Mouse (Mus musculus): ENCODE measurements around the gene Stag1.
"Not testable (repeated sequence)": the region's sequence is repeated elsewhere in the genome, so short reads cannot be mapped to it uniquely, and the experiment has no call there.

Gene Stag1

GRCm38 (mm10) chr9:100679036-100679435 is 81.4 kb downstream of the Stag1 start:
- DNase-seq (ENCODE audit: extremely low spot score, low read depth, low spot score), result no peak

DNA sequence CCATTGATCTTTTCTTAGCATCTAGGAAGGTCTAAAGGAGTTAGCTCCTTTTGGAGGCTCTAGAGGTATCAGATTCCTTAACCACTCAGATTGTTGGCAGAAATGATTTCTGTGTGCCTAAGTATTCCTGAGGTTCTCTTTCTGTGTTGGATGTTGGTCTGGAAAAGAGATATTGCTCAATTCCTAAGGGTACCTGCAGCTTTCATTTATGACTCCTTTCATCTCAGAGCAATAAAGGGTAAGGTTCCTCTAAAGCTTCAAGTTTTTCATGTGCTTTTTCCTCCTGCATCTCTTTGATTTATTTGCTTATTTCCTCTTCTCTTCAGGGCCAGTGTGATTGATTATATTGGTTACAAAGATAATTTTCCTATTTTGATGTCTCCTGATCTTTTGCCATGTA is 84.7 kb downstream of the Stag1 start:
- no peak for DNase-seq (ENCODE audit: extremely low spot score, low read depth, low spot score)

- no peak for DNase-seq (ENCODE audit: extremely low spot score, low read depth, low spot score)
Measured at GRCm38 (mm10) chr9:100685769-100686487, 88.3 kb downstream of the Stag1 start.

GRCm38 (mm10) chr9:100689765-100690316 is 92.2 kb downstream of the Stag1 start:
- no peak for DNase-seq (ENCODE audit: extremely low spot score, low read depth, low spot score)

GRCm38 (mm10) chr9:100692239-100692638 is 94.6 kb downstream of the Stag1 start:
- no peak for DNase-seq (ENCODE audit: extremely low spot score, low read depth, low spot score)

- no peak for DNase-seq (ENCODE audit: extremely low spot score, low read depth, low spot score)
Measured at GRCm38 (mm10) chr9:100696537-100696936, 98.9 kb downstream of the Stag1 start.

DNA sequence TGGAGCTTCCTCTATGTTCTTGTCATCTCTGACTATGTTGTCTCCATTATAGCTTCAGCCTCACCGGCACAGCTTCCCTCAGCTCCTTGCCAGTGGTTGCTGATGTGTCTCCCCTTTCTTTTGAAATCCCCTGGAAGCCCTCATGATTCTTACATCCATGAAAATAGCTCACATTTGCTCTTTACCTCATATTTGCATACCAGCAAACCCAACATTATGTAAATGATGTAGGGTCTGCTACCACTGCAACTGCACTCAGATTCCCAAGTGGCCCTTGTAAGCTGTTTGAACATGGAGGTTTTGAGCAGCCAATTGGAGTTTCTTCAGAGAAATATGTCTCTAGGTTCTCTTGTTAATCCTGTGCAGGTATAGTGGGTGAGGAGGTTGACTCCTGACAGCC is 110.0 kb downstream of the Stag1 start:
- DNase-seq (ENCODE audit: extremely low spot score, low read depth, low spot score), result no peak

DNA sequence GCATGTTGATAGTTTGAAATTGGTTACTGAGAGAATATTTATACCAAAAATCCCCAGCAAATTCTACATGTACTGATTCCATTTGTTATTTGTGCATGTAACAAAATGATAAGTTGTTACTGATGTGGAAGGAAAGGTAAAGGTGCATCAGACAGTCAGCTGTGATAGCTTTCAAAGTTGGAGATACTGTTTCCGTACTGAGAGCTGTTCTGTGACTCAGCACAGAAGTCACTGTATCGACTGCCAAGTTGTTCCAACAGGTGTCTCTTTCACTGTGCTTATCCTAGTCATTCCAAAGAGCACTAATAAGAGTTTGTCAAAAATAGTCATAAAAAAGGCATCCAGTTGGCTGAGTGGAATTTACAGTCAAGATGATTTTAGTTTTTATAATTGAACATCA is 114.1 kb downstream of the Stag1 start:
- no peak for DNase-seq (ENCODE audit: extremely low spot score, low read depth, low spot score)

GRCm38 (mm10) chr9:100724832-100725231 is 127.2 kb downstream of the Stag1 start:
- not testable (repeated sequence) for DNase-seq (ENCODE audit: extremely low spot score, low read depth, low spot score)

DNA sequence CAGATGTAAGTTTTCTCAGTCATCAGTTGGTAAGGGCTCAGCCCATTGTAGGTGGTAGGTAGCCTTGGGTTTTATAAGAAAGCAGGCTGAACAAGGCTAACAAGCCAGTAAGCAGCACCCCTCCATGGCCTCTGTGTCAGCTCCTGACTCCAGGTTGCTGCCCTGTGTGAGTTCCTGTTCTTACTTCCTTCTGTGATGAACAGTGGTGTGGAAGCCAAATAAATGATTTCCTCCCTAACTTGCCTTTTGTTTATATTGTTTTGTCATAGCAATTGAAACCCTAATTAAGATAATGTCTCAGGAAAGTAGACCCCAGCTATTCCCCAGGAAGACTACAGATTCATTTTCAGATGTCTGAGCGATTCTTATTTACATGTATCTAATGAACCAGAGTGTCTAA is 134.2 kb downstream of the Stag1 start:
- DNase-seq (ENCODE audit: extremely low spot score, low read depth, low spot score), result no peak

GRCm38 (mm10) chr9:100733907-100734440 is 136.4 kb downstream of the Stag1 start:
- DNase-seq (ENCODE audit: extremely low spot score, low read depth, low spot score), result no peak

- no peak for DNase-seq (ENCODE audit: extremely low spot score, low read depth, low spot score)
Measured at GRCm38 (mm10) chr9:100735993-100736645, 138.5 kb downstream of the Stag1 start.

GRCm38 (mm10) chr9:100736646-100737031 is 139.0 kb downstream of the Stag1 start:
- DNase-seq (ENCODE audit: extremely low spot score, low read depth, low spot score), result no peak

DNA sequence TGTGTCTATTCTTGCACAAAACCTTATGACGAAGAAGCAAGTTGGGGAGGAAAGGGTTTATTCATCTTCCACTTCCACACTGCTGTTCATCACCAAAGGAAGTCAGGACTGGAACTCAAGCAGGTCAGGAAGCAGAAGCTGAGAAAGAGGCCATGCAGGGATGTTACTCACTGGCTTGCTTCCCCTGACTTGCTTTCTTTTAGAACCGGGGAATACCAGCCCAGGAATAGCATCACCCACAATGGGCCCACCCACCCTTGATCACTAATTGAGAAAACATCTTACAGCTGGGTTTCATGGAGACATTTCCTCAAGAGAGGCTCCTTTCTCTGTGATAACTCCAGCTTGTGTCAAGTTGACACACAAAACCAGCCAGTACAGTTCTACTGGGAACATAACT is 179.6 kb downstream of the Stag1 start:
- DNase-seq (ENCODE audit: extremely low spot score, low read depth, low spot score), result not testable (repeated sequence)

- no peak for DNase-seq (ENCODE audit: extremely low spot score, low read depth, low spot score)
Measured at GRCm38 (mm10) chr9:100865984-100866383, 268.4 kb downstream of the Stag1 start.

DNA sequence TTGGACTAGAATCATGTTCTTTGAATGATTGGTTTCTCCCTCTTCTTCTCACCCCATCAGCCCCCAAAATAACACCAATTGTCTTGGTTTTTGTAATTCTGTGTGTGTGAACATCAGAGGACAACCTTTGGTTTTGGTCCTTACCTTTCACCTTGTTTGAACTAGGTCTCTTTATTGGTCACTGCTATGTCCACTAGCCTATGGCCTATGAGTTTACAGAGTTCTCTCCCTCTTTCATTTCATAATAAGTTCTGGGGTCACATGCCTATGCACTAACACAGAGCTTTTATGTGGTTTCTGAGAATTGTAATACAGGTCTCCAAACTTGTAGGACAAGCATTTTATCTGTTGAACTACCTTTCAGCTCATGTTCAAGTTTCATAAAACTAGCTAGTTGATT is 272.0 kb downstream of the Stag1 start:
- no peak for DNase-seq (ENCODE audit: extremely low spot score, low read depth, low spot score)

- no peak for DNase-seq (ENCODE audit: extremely low spot score, low read depth, low spot score)
Measured at GRCm38 (mm10) chr9:100896111-100896510, 298.5 kb downstream of the Stag1 start.

DNA sequence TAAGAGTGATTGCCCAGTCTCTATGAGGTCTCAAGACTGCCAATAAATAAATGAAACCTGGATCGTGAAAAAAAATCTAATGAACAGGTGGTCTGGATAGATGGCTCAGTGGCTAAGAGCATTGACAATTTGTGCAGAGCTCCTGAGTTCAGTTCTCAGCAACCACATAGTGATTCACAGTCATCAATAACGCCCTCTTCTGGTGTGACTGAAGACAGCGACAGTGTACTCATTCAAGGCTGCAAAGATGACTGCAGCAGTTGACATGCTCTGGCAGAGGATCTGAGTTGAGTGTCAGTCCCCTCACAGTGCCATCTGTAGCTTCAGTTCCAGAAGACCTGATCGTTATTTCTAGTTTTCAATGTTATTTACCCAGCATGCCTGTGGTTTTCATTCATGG is 300.4 kb downstream of the Stag1 start:
- no peak for DNase-seq (ENCODE audit: extremely low spot score, low read depth, low spot score)

GRCm38 (mm10) chr9:100910352-100910751 is 312.8 kb downstream of the Stag1 start:
- DNase-seq (ENCODE audit: extremely low spot score, low read depth, low spot score), result no peak

GRCm38 (mm10) chr9:100917111-100917510 is 319.5 kb downstream of the Stag1 start:
- peak; percentile 12 for DNase-seq (ENCODE audit: extremely low spot score, low read depth, low spot score)

DNA sequence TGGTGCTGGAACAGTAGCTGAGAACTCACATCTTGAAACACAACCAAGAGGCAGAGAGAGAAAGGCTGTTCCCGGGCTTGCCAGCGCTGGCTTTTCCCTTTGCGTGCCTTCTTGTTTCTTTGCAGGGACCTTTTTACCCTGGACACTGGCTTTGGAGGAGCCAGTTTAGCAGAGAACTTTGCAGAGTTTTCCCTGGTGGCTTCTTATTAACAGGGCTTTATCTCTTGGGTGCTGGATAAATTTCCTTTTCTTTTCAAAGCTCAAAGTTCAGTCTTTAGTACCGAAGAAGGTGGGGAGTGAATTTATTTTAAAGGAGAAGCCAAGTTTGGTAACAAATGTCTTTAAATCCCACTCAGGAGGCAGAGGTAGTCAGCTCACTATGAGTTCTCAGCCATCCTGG is 329.0 kb downstream of the Stag1 start:
- DNase-seq (ENCODE audit: extremely low spot score, low read depth, low spot score), result no peak

DNA sequence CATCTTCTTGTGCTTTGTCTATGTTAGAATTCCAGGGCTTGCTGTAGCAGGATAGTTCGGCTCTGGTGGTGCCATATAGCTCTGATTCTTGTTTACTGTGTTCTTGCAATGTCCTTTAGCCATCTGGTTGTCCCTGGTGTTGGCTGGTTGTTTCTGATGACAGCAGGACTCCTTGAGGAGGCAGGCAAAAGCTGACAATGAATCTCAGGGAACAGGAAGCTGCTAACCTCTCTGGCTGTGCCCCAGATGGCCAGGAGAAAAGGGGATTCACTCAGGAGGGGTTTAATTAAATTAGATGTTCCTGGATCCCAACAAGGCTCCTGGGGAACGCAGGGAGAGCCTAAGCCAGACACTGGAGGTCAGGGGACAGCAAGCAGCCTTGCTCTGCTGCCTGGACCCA is 344.4 kb downstream of the Stag1 start:
- DNase-seq (ENCODE audit: extremely low spot score, low read depth, low spot score), result no peak

Data from hindlimb bud, embryonic 11.5 days (tissue).